14 mouse cellular contexts compared by ENCODE assay signal in genomic region chrX:52533098-52533497, GRCm38 (mm10).
DNase-seq lines count a peak whose midpoint lies in the region; ATAC-seq and TF ChIP-seq lines count a peak whose summit lies in the region.
"Had no signal": no experiment of that assay in that cellular context is flagged by ENCODE, and none has a peak within 500 bp of the region (broad histone marks: within the 10 kb centered on the region; RNA-seq: fewer than 3 reads in every experiment).

No protein-coding gene starts in this region.

- no peaks in the 10 kb centered on the region for H3K36me3 ChIP-seq in lung, embryonic 14.5 days (ENCODE audit: insufficient read depth)
- H3K36me3 ChIP-seq in embryonic facial prominence, embryonic 14.5 days (ENCODE audit: control insufficient read depth, insufficient read depth, low read length): no peaks in the 10 kb centered on the region
- no peaks in the 10 kb centered on the region for H3K36me3 ChIP-seq in intestine, embryonic 16.5 days (ENCODE audit: control insufficient read depth, insufficient read depth, low read length)
- H3K36me3 ChIP-seq in hindbrain, embryonic 16.5 days (ENCODE audit: control insufficient read depth, insufficient read depth, low read length): no peaks in the 10 kb centered on the region

- H3K4me3 ChIP-seq in lung, embryonic 14.5 days (ENCODE audit: low read depth, low read length): no peak overlapping the region
- H3K4me3 ChIP-seq in embryonic facial prominence, embryonic 14.5 days (ENCODE audit: low read depth, low read length): no peak overlapping the region
- H3K4me3 ChIP-seq in intestine, embryonic 16.5 days (ENCODE audit: low read length): no peak overlapping the region
- no peak overlapping the region for H3K4me3 ChIP-seq in hindbrain, embryonic 16.5 days (ENCODE audit: low read length)
- H3K4me3 ChIP-seq: megakaryocyte, embryonic 14.5 days; myocyte had no signal

- WGBS in lung, embryonic 14.5 days: 40% methylated on average over 4 of the region's 4 CpGs
- WGBS in embryonic facial prominence, embryonic 14.5 days: 50% methylated on average over 4 of the region's 4 CpGs
- WGBS in intestine, embryonic 16.5 days: 43% methylated on average over 4 of the region's 4 CpGs
- WGBS in hindbrain, embryonic 16.5 days: 42% methylated on average over 4 of the region's 4 CpGs

- H3K9ac ChIP-seq in lung, embryonic 14.5 days: no peak overlapping the region
- no peak overlapping the region for H3K9ac ChIP-seq in embryonic facial prominence, embryonic 14.5 days (ENCODE audit: low read depth, low read length)
- no peak overlapping the region for H3K9ac ChIP-seq in intestine, embryonic 16.5 days (ENCODE audit: low read depth, low read length)
- no peak overlapping the region for H3K9ac ChIP-seq in hindbrain, embryonic 16.5 days (ENCODE audit: low read depth, low read length)

- DNase-seq in lung, embryonic 14.5 days: peak; percentile 64
- DNase-seq in lung, adult 18-20 months: no peak
- peak; percentile 62 for DNase-seq in embryonic facial prominence, embryonic 14.5 days (ENCODE audit: low spot score)
- peak; percentile 71 to 86 for DNase-seq in kidney, postnatal 25 days
- no peak for DNase-seq in embryo, embryonic 10.5 days (ENCODE audit: low spot score)
- DNase-seq: adrenal gland, adult 8-10 months; lung, adult 2 months; spleen, adult 18-20 months had no signal

- no peak for TF ChIP-seq CTCF in lung, embryonic 14.5 days (IDR thresholded peaks at IDR 0.05; ENCODE audit: low read depth)

- no peak overlapping the region for H3K27ac ChIP-seq in lung, embryonic 14.5 days (ENCODE audit: low read depth)
- no peak overlapping the region for H3K27ac ChIP-seq in embryonic facial prominence, embryonic 14.5 days (replicated peaks; ENCODE audit: low read depth, low read length)
- H3K27ac ChIP-seq in intestine, embryonic 16.5 days (ENCODE audit: low read length): peak overlapping the region; percentile 54; the same call in 1 of the 2 replicates
- H3K27ac ChIP-seq in hindbrain, embryonic 16.5 days (ENCODE audit: low read depth, low read length): no peak overlapping the region

- ATAC-seq in lung, embryonic 14.5 days (ENCODE audit: insufficient read depth): no peak
- ATAC-seq in embryonic facial prominence, embryonic 14.5 days (ENCODE audit: low read depth): no peak
- ATAC-seq in intestine, embryonic 16.5 days: peak; percentile 71
- ATAC-seq in hindbrain, embryonic 16.5 days: no peak
- ATAC-seq: Patski had no signal

- H3K27me3 ChIP-seq in lung, embryonic 14.5 days (ENCODE audit: insufficient read depth, low read length): no peaks in the 10 kb centered on the region
- no peaks in the 10 kb centered on the region for H3K27me3 ChIP-seq in embryonic facial prominence, embryonic 14.5 days (replicated peaks; ENCODE audit: control insufficient read depth, insufficient read depth, low read length)
- H3K27me3 ChIP-seq in intestine, embryonic 16.5 days (replicated peaks; ENCODE audit: control insufficient read depth, insufficient read depth, low read length): no peaks in the 10 kb centered on the region
- no peaks in the 10 kb centered on the region for H3K27me3 ChIP-seq in hindbrain, embryonic 16.5 days (replicated peaks; ENCODE audit: control insufficient read depth, insufficient read depth, low read length)
- H3K27me3 ChIP-seq: CH12.LX had no signal

- no peaks in the 10 kb centered on the region for H3K9me3 ChIP-seq in lung, embryonic 14.5 days (ENCODE audit: low read depth, low read length)
- no peaks in the 10 kb centered on the region for H3K9me3 ChIP-seq in embryonic facial prominence, embryonic 14.5 days (ENCODE audit: control insufficient read depth, low read length)
- H3K9me3 ChIP-seq in intestine, embryonic 16.5 days (ENCODE audit: control insufficient read depth, low read length): no peaks in the 10 kb centered on the region
- H3K9me3 ChIP-seq in hindbrain, embryonic 16.5 days (ENCODE audit: control insufficient read depth, low read length): no peaks in the 10 kb centered on the region
- H3K9me3 ChIP-seq: megakaryocyte, embryonic 14.5 days had no signal

- peaks cover 4% of the 10 kb centered on the region; the same call in 1 of the 2 replicates for H3K4me1 ChIP-seq in lung, embryonic 14.5 days (ENCODE audit: insufficient read depth)
- 0 out of 2 replicates have a peak, but pooled peaks cover 3% of the 10 kb centered on the region for H3K4me1 ChIP-seq in embryonic facial prominence, embryonic 14.5 days (ENCODE audit: control insufficient read depth, insufficient read depth, low read length)
- 0 out of 2 replicates have a peak, but pooled peaks cover 2% of the 10 kb centered on the region for H3K4me1 ChIP-seq in intestine, embryonic 16.5 days (ENCODE audit: control insufficient read depth, insufficient read depth, low read length)
- no peaks in the 10 kb centered on the region for H3K4me1 ChIP-seq in hindbrain, embryonic 16.5 days (ENCODE audit: control insufficient read depth, insufficient read depth, low read depth, low read length)
- H3K4me1 ChIP-seq: megakaryocyte, embryonic 14.5 days had no signal

- H3K4me2 ChIP-seq in lung, embryonic 14.5 days: no peak overlapping the region
- H3K4me2 ChIP-seq in embryonic facial prominence, embryonic 14.5 days (ENCODE audit: low read depth, low read length): no peak overlapping the region
- no peak overlapping the region for H3K4me2 ChIP-seq in intestine, embryonic 16.5 days (ENCODE audit: low read depth, low read length)
- no peak overlapping the region for H3K4me2 ChIP-seq in hindbrain, embryonic 16.5 days (ENCODE audit: low read length)

Comparison
In these comparisons a context has a peak if more than half of its experiments do, and no peak if none do; other contexts are left out.
1. DNase-seq: peak in lung, embryonic 14.5 days (single experiment), embryonic facial prominence, embryonic 14.5 days (single experiment) and kidney, postnatal 25 days (2 of 2); none in lung, adult 18-20 months (0 of 2) and embryo, embryonic 10.5 days (single experiment).